Mouse (Mus musculus) embryonic facial prominence, embryonic 14.5 days (tissue): ENCODE data around the gene Ccdc85c. TPM values are rescaled to one million over a fixed set of nuclear protein-coding genes. Genes with fewer than 3 reads are reported as not detected.

Experiments used
- ATAC-seq: fragments of 200-750 bp; cut with Nextera tagmentation; 2 replicates; pipeline ENCODE4 v1.8.0; 2017; ENCODE audit warnings: low read depth, moderate number of reproducible peaks, moderate TSS enrichment
- DNase-seq: peaks from one replicate; pipeline ENCODE4 v3.0.0-alpha.2; 2015; ENCODE audit warnings: low spot score
- H3K27ac ChIP-seq: fragments of 300-500 bp; sonication (generic); replicated peaks from 2 replicates; pipeline ENCODE4 v1.5.1; 2014; ENCODE audit warnings: low read depth, mild to moderate bottlenecking, low read length, moderate library complexity
- H3K27me3 ChIP-seq: fragments of 300-500 bp; sonication (generic); replicated peaks from 2 replicates; pipeline ENCODE4 v1.6.1; 2014; ENCODE audit warnings: low read length; ENCODE audit not compliant: control insufficient read depth, insufficient read depth
- H3K36me3 ChIP-seq: fragments of 300-500 bp; sonication (generic); 2 replicates; pipeline ENCODE4 v1.6.1; 2014; ENCODE audit warnings: low read length, mixed read lengths; ENCODE audit not compliant: control insufficient read depth, insufficient read depth
- H3K4me1 ChIP-seq: fragments of 300-500 bp; sonication (generic); 2 replicates; pipeline ENCODE4 v1.6.1; 2014; ENCODE audit warnings: antibody characterized with exemption, low read length; ENCODE audit not compliant: control insufficient read depth, insufficient read depth
- H3K4me2 ChIP-seq: fragments of 300-500 bp; sonication (generic); 2 replicates; pipeline ENCODE4 v1.6.1; 2014; ENCODE audit warnings: low read depth, mild to moderate bottlenecking, low read length, moderate library complexity, mixed read lengths
- H3K4me3 ChIP-seq: fragments of 300-500 bp; sonication (generic); 2 replicates; pipeline ENCODE4 v1.5.1; 2014; ENCODE audit warnings: low read depth, mild to moderate bottlenecking, low read length
- H3K9ac ChIP-seq: fragments of 300-500 bp; sonication (generic); 2 replicates; pipeline ENCODE4 v1.6.1; 2014; ENCODE audit warnings: low read depth, mild to moderate bottlenecking, low read length, moderate library complexity, mixed read lengths
- H3K9me3 ChIP-seq: fragments of 300-500 bp; sonication (generic); 2 replicates; pipeline ENCODE4 v1.6.1; 2016; ENCODE audit warnings: low read length; ENCODE audit not compliant: control insufficient read depth
- WGBS: fragments of 180-500 bp; shearing (Covaris S2); extraction: QIAGEN DNeasy Blood & Tissue Kit; methylation state at CpG from one replicate; pipeline ENCODE4 v1.1.7; 2014; 5-methylcytosine and 5-hydroxymethylcytosine counted together
- polyA plus RNA-seq: library from polyadenylated mRNA; unstranded; fragments of >200 nt; fragmentation: Nextera tagmentation; extraction: Ambion mirVana; gene quantifications from 2 replicates; pipeline ENCODE4 v1.2.1, GENCODE M21; 2014

The Ccdc85c gene
- polyA plus RNA-seq, 1 experiment from 2014 or later, result 4.7 TPM

DNA sequence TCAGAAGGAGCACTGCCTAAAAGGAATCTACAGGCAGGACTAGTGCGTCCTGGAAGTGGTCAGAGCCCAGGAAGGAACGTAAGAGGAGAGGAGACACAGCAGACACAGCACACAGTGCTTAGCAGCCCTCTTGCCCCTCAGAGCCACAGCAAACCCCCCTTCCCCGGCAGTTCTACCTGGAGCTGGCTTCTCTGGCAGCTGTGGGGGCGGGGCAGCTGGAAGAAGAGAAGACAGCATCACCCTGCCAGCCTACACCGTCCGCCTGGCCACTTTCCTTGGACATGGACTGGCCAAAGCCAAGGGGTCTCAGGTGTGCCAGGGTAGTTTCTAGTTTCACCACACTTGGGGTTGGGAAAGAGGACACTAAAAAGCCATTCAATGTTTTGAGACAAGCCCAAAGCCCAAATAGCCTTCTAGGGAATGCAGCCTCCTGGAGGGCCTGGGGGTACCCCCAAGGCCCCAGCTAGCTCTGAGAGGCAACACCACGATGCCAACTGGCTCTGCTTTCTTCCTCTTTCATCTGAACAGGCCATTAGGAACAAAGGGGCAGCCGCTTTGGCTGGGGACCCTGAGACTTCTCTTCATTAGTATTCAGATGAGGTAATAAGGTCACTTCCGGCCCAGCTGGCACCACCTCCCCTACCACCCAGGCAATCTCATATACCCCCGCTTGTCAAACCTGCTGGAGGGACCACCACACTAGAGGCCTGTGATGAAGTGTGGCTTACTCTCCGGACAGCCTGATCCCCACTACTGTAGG is 58.4 kb downstream of the Ccdc85c start:
- Histone ChIP-seq H3K4me3 (no peak overlapping the region), H3K36me3 (no peaks in the 10 kb centered on the region), H3K9me3 (no peaks in the 10 kb centered on the region), H3K4me1 (peaks cover 36% of the 10 kb centered on the region), H3K27me3 (no peaks in the 10 kb centered on the region), H3K4me2 (no peak overlapping the region), H3K9ac (no peak overlapping the region), H3K27ac (no peak overlapping the region)
- 73% methylated on average over 11 of the region's 11 CpGs for WGBS
- ATAC-seq (no peak), DNase-seq (no peak)

GRCm38 (mm10) chr12:108215090-108215489 is 60.1 kb downstream of the Ccdc85c start:
- Histone ChIP-seq H3K4me1 (peaks cover 38% of the 10 kb centered on the region), H3K4me2 (no peak overlapping the region), H3K27ac (peak overlapping the region; percentile 34; the same call in 1 of the 2 replicates), H3K9me3 (no peaks in the 10 kb centered on the region), H3K4me3 (no peak overlapping the region), H3K36me3 (no peaks in the 10 kb centered on the region), H3K27me3 (no peaks in the 10 kb centered on the region), H3K9ac (0 out of 2 replicates have a peak overlapping the region, but pooled peaks have one; percentile 20)
- ATAC-seq (peak; percentile 74), DNase-seq (peak; percentile 81)
- 18% methylated on average over 8 of the region's 8 CpGs for WGBS

- Histone ChIP-seq H3K4me2 (no peak overlapping the region), H3K27me3 (no peaks in the 10 kb centered on the region), H3K36me3 (no peaks in the 10 kb centered on the region), H3K27ac (no peak overlapping the region), H3K9me3 (no peaks in the 10 kb centered on the region), H3K9ac (no peak overlapping the region), H3K4me1 (peaks cover 21% of the 10 kb centered on the region), H3K4me3 (no peak overlapping the region)
- no peak for ATAC-seq
- WGBS, result 36% methylated on average over 15 of the region's 18 CpGs
- peak; percentile 42 for DNase-seq
Measured at GRCm38 (mm10) chr12:108213090-108214041, 61.9 kb downstream of the Ccdc85c start.

- no peak for ATAC-seq
- Histone ChIP-seq H3K4me2 (no peak overlapping the region), H3K27ac (0 out of 2 replicates have a peak overlapping the region, but pooled peaks have one; percentile 33), H3K27me3 (no peaks in the 10 kb centered on the region), H3K4me3 (no peak overlapping the region), H3K36me3 (peaks cover 3% of the 10 kb centered on the region; the same call in 1 of the 2 replicates), H3K9me3 (no peaks in the 10 kb centered on the region), H3K4me1 (peaks cover 21% of the 10 kb centered on the region; the same call in 1 of the 2 replicates), H3K9ac (no peak overlapping the region)
- DNase-seq, result no peak
- WGBS, result 71% methylated on average over 6 of the region's 6 CpGs
Measured at GRCm38 (mm10) chr12:108212476-108212875, 62.7 kb downstream of the Ccdc85c start.

GRCm38 (mm10) chr12:108212071-108212470 is 63.2 kb downstream of the Ccdc85c start:
- Histone ChIP-seq H3K27me3 (no peaks in the 10 kb centered on the region), H3K4me2 (no peak overlapping the region), H3K27ac (0 out of 2 replicates have a peak overlapping the region, but pooled peaks have one; percentile 33), H3K9me3 (no peaks in the 10 kb centered on the region), H3K4me3 (no peak overlapping the region), H3K4me1 (peaks cover 21% of the 10 kb centered on the region; the same call in 1 of the 2 replicates), H3K36me3 (peaks cover 5% of the 10 kb centered on the region; the same call in 1 of the 2 replicates), H3K9ac (0 out of 2 replicates have a peak overlapping the region, but pooled peaks have one; percentile 25)
- DNase-seq (no peak), ATAC-seq (no peak)
- WGBS, result 58% methylated on average over 5 of the region's 5 CpGs

GRCm38 (mm10) chr12:108210623-108211022 is 64.6 kb downstream of the Ccdc85c start:
- peaks cover 21% of the 10 kb centered on the region; the same call in 1 of the 2 replicates for H3K4me1 ChIP-seq
- H3K9me3 ChIP-seq, result no peaks in the 10 kb centered on the region
- DNase-seq, result no peak
- H3K4me2 ChIP-seq, result no peak overlapping the region
- H3K9ac ChIP-seq, result no peak overlapping the region
- ATAC-seq, result no peak
- H3K27me3 ChIP-seq, result no peaks in the 10 kb centered on the region
- no peak overlapping the region for H3K27ac ChIP-seq
- no peak overlapping the region for H3K4me3 ChIP-seq
- peaks cover 13% of the 10 kb centered on the region; the same call in 1 of the 2 replicates for H3K36me3 ChIP-seq
- 90% methylated on average over 9 of the region's 15 CpGs for WGBS

DNA sequence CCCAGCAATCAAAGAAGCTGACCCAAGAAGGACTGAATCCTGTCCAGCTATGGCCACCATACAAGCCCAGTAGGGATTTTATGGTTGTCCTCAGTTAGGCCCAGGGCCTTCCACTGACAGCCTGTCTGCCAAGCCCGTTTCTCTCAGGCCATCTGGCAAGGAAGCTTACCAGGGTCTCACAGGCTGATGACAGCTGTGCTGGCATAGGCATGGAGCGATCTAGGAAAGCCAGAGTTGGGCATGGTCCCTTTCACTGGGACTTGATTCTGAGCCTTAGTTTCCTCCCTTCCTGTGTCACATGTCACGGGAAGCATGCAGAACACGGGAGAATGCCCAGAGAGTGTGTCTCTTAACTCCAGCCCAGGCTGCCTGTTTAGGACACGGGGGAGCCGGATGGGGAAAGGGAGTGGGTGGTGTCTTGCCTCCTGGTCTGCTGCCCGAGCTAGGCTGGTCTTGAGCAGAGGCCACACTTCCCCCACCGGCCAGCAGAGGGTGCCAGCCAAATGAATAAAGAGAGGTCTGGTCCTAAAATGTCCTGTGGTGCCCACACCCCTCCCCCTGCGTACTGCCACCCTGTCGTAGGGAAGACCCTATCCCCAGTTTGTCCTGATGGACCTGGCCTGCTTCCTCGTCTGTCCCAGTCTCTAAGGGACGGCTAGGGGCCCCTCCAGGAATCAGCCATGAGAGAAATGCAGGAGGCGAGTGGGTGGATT is 66.3 kb downstream of the Ccdc85c start:
- Histone ChIP-seq H3K4me2 (no peak overlapping the region), H3K4me1 (peaks cover 8% of the 10 kb centered on the region; the same call in 1 of the 2 replicates), H3K27me3 (no peaks in the 10 kb centered on the region), H3K36me3 (peaks cover 27% of the 10 kb centered on the region; the same call in 1 of the 2 replicates), H3K9me3 (no peaks in the 10 kb centered on the region), H3K27ac (no peak overlapping the region), H3K4me3 (no peak overlapping the region), H3K9ac (no peak overlapping the region)
- DNase-seq, result peak; percentile 75
- peak; percentile 17; the same call in 1 of the 2 replicates for ATAC-seq
- WGBS, result 31% methylated on average over 13 of the region's 13 CpGs

- Histone ChIP-seq H3K36me3 (peaks cover 33% of the 10 kb centered on the region; the same call in 1 of the 2 replicates), H3K4me3 (no peak overlapping the region), H3K4me1 (peaks cover 6% of the 10 kb centered on the region; the same call in 1 of the 2 replicates), H3K4me2 (no peak overlapping the region), H3K9me3 (no peaks in the 10 kb centered on the region), H3K9ac (no peak overlapping the region), H3K27me3 (no peaks in the 10 kb centered on the region), H3K27ac (no peak overlapping the region)
- WGBS, result 91% methylated on average over 9 of the region's 9 CpGs
- no peak for DNase-seq
- ATAC-seq, result no peak
Measured at GRCm38 (mm10) chr12:108208216-108208615, 67.0 kb downstream of the Ccdc85c start.
